Comparison of ENCODE assay signal across 22 mouse cellular contexts in genomic region chr3:150910091-150910490, GRCm38 (mm10).
DNase-seq lines count a peak whose midpoint lies in the region; ATAC-seq and TF ChIP-seq lines count a peak whose summit lies in the region.
"Had no signal": no experiment of that assay in that cellular context is flagged by ENCODE, and none has a peak within 500 bp of the region (broad histone marks: within the 10 kb centered on the region; RNA-seq: fewer than 3 reads in every experiment).

No protein-coding gene starts in this region.

- ATAC-seq in forebrain, postnatal 0 days: no peak
- no peak for ATAC-seq in forebrain, embryonic 14.5 days
- ATAC-seq in lung, embryonic 16.5 days (ENCODE audit: low read depth): peak; percentile 66; the same call in 1 of the 2 replicates
- ATAC-seq: forebrain, embryonic 16.5 days; inflammation-experienced regulatory T-cells, adult 6 months had no signal

- no peak overlapping the region for H3K4me3 ChIP-seq in forebrain, postnatal 0 days (ENCODE audit: low read depth, low read length)
- no peak overlapping the region for H3K4me3 ChIP-seq in forebrain, embryonic 14.5 days (ENCODE audit: low read depth, low read length)
- no peak overlapping the region for H3K4me3 ChIP-seq in lung, embryonic 16.5 days (ENCODE audit: low read length)
- H3K4me3 ChIP-seq in lung, adult 2 months (replicated peaks; ENCODE audit: extremely low read depth, low read depth, low read length): no peak overlapping the region
- H3K4me3 ChIP-seq: embryonic facial prominence, embryonic 15.5 days; limb, embryonic 15.5 days; midbrain, embryonic 12.5 days; stomach, embryonic 15.5 days had no signal

- H3K27me3 ChIP-seq in forebrain, postnatal 0 days (ENCODE audit: insufficient read depth, low read length): no peaks in the 10 kb centered on the region
- no peaks in the 10 kb centered on the region for H3K27me3 ChIP-seq in forebrain, embryonic 14.5 days (replicated peaks; ENCODE audit: control insufficient read depth, insufficient read depth, low read length)
- H3K27me3 ChIP-seq in lung, embryonic 16.5 days (ENCODE audit: control insufficient read depth, insufficient read depth, low read depth, low read length): no peaks in the 10 kb centered on the region
- H3K27me3 ChIP-seq: embryonic facial prominence, embryonic 15.5 days; limb, embryonic 15.5 days; midbrain, embryonic 12.5 days; stomach, embryonic 15.5 days had no signal

- no peak for TF ChIP-seq CTCF in forebrain, postnatal 0 days (IDR thresholded peaks at IDR 0.05; ENCODE audit: low read depth)
- no peak for TF ChIP-seq CTCF in lung, adult 2 months (IDR thresholded peaks at IDR 0.05; ENCODE audit: insufficient read depth, low read length)

- no peak for TF ChIP-seq POLR2A in lung, adult 2 months (IDR thresholded peaks at IDR 0.05; ENCODE audit: borderline replicate concordance, extremely low read depth, low read depth, low read length)

- no peaks in the 10 kb centered on the region for H3K9me3 ChIP-seq in forebrain, postnatal 0 days (ENCODE audit: low read length)
- no peaks in the 10 kb centered on the region for H3K9me3 ChIP-seq in forebrain, embryonic 14.5 days (replicated peaks; ENCODE audit: control insufficient read depth, low read length)
- no peaks in the 10 kb centered on the region for H3K9me3 ChIP-seq in lung, embryonic 16.5 days (ENCODE audit: control insufficient read depth, low read length)
- H3K9me3 ChIP-seq: embryonic facial prominence, embryonic 15.5 days; limb, embryonic 15.5 days; midbrain, embryonic 12.5 days; stomach, embryonic 15.5 days had no signal

- H3K27ac ChIP-seq in forebrain, postnatal 0 days (ENCODE audit: low read depth, low read length): no peak overlapping the region
- H3K27ac ChIP-seq in forebrain, embryonic 14.5 days (ENCODE audit: low read depth, low read length): no peak overlapping the region
- no peak overlapping the region for H3K27ac ChIP-seq in lung, embryonic 16.5 days (ENCODE audit: low read length)
- H3K27ac ChIP-seq: embryonic facial prominence, embryonic 15.5 days; hindbrain, embryonic 14.5 days; limb, embryonic 15.5 days; liver, embryonic 14.5 days; midbrain, embryonic 12.5 days; stomach, embryonic 15.5 days had no signal

- no peak overlapping the region for H3K9ac ChIP-seq in forebrain, postnatal 0 days
- H3K9ac ChIP-seq in forebrain, embryonic 14.5 days (ENCODE audit: low read length): no peak overlapping the region
- H3K9ac ChIP-seq in lung, embryonic 16.5 days (ENCODE audit: low read length): no peak overlapping the region
- H3K9ac ChIP-seq: embryonic facial prominence, embryonic 15.5 days; hindbrain, embryonic 14.5 days; limb, embryonic 15.5 days; liver, embryonic 14.5 days; midbrain, embryonic 12.5 days; stomach, embryonic 15.5 days had no signal

- DNase-seq in forebrain, postnatal 0 days: peak; percentile 13
- no peak for DNase-seq in forebrain, embryonic 14.5 days (ENCODE audit: low spot score)
- no peak for DNase-seq in lung, adult 2 months
- DNase-seq in NIH3T3 (ENCODE audit: low read depth): peak; percentile 94
- peak; percentile 8 for DNase-seq in mesoderm, embryonic 11.5 days (ENCODE audit: low read depth, low spot score)
- DNase-seq in neural tube, embryonic 10.5 days (ENCODE audit: extremely low spot score, low spot score): no peak
- DNase-seq: cerebellum, adult 18-20 months; cerebellum, postnatal 14 days; embryo, embryonic 11 days; gastrocnemius, postnatal 36 days; heart, postnatal 36 days; kidney, postnatal 36 days; thymus, postnatal 25 days had no signal

- no peak overlapping the region for H3K4me2 ChIP-seq in forebrain, postnatal 0 days (ENCODE audit: low read depth)
- H3K4me2 ChIP-seq in forebrain, embryonic 14.5 days (ENCODE audit: low read length): no peak overlapping the region
- no peak overlapping the region for H3K4me2 ChIP-seq in lung, embryonic 16.5 days (ENCODE audit: low read depth, low read length)
- H3K4me2 ChIP-seq: embryonic facial prominence, embryonic 15.5 days; hindbrain, embryonic 14.5 days; limb, embryonic 15.5 days; midbrain, embryonic 12.5 days; stomach, embryonic 15.5 days had no signal

- H3K4me1 ChIP-seq in forebrain, postnatal 0 days (ENCODE audit: insufficient read depth): no peaks in the 10 kb centered on the region
- no peaks in the 10 kb centered on the region for H3K4me1 ChIP-seq in forebrain, embryonic 14.5 days (ENCODE audit: control insufficient read depth, insufficient read depth, low read length)
- H3K4me1 ChIP-seq in lung, embryonic 16.5 days (replicated peaks; ENCODE audit: control insufficient read depth, insufficient read depth, low read length): no peaks in the 10 kb centered on the region
- no peaks in the 10 kb centered on the region for H3K4me1 ChIP-seq in lung, adult 2 months (ENCODE audit: control insufficient read depth, insufficient read depth, low read length)
- H3K4me1 ChIP-seq: embryonic facial prominence, embryonic 15.5 days; limb, embryonic 15.5 days; midbrain, embryonic 12.5 days; stomach, embryonic 15.5 days had no signal

- WGBS in forebrain, postnatal 0 days: 76% methylated on average over 2 of the region's 2 CpGs
- WGBS in forebrain, embryonic 14.5 days: 89% methylated on average over 2 of the region's 2 CpGs
- WGBS in lung, embryonic 16.5 days: 31% methylated on average over 2 of the region's 2 CpGs
- WGBS in lung, adult 2 months: 54% methylated on average over 2 of the region's 2 CpGs

- no peaks in the 10 kb centered on the region for H3K36me3 ChIP-seq in forebrain, postnatal 0 days (ENCODE audit: insufficient read depth)
- no peaks in the 10 kb centered on the region for H3K36me3 ChIP-seq in forebrain, embryonic 14.5 days (ENCODE audit: control insufficient read depth, insufficient read depth, low read length)
- no peaks in the 10 kb centered on the region for H3K36me3 ChIP-seq in lung, embryonic 16.5 days (ENCODE audit: control insufficient read depth, insufficient read depth, low read length)
- H3K36me3 ChIP-seq: embryonic facial prominence, embryonic 15.5 days; limb, embryonic 15.5 days; midbrain, embryonic 12.5 days; stomach, embryonic 15.5 days had no signal

Comparison
In these comparisons a context has a peak if more than half of its experiments do, and no peak if none do; other contexts are left out.
1. DNase-seq: peak in forebrain, postnatal 0 days (single experiment), NIH3T3 (single experiment) and mesoderm, embryonic 11.5 days (single experiment); none in forebrain, embryonic 14.5 days (single experiment), lung, adult 2 months (single experiment) and neural tube, embryonic 10.5 days (single experiment).